Mouse (Mus musculus): ENCODE results near the gene Exosc5.

DNA sequence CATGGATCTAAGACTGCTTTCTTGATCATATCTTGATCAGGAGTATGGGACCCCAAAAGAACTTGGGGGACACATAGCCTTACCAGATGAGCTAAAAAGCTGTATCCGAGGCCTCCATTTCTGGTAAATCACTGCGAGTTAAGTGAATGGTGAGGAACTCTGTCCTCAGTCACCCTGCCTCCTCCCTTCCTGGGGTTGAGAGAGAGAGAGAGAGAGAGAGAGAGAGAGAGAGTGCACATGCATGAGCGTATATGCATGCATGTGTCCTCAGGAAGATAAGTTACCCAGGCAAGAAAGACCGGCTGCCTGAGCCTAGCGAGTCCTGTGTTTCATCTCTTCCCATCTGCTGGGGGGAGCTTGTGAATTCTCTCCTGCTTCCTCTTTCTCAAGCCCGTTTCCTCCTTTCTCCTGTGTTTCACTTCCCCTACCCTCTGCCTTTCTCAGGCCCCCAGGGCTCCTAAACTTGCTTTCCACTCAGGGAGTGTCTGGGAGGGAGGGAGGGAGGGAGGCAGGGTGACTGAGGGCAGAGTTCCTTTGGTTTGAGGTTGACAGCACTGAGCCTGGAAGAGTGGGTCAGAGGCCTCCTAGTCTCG, 47.7 kb downstream of the Exosc5 start:
- TF ChIP-seq CTCF (IDR thresholded peaks at IDR 0.05; ENCODE audit: low read depth): no peak
- TF ChIP-seq EP300 (optimal IDR thresholded peaks at IDR 0.05): no peak
